Mouse (Mus musculus): ENCODE results near the gene Pycr1. TPM values are rescaled to one million over a fixed set of nuclear protein-coding genes. Genes with fewer than 3 reads are reported as not detected.
A peak's percentile ranks its signal among the peaks of the same experiment; 100 is the strongest.

The Pycr1 gene
- total and polyA plus RNA-seq, 3 experiments: 21.0 to 75.3 (median 32.3) TPM

GRCm38 (mm10) chr11:120617519-120618112 is 26.0 kb downstream of the Pycr1 start, which contains the start of gene Pcyt2:
Gene Pcyt2, minus strand, starts transcription at chr11:120617936.
- Histone ChIP-seq H3K27ac (ENCODE audit: insufficient read depth, low read depth) (peak within 1 kb of the TSS; percentile 59), H3K9me3 (replicated peaks; ENCODE audit: low read length) (no peaks in the 10 kb centered on the region), H3K79me2 (replicated peaks; ENCODE audit: control insufficient read depth, extremely low read depth, insufficient read depth, poor library complexity, severe bottlenecking) (peaks cover 22% of the 10 kb centered on the region), H3K36me3 (replicated peaks in 1 of 2; ENCODE audit: control insufficient read depth in 1 of 2, insufficient read depth in 1 of 2, low read length in 1 of 2) (peaks cover 62 to 80% of the 10 kb centered on the region in 2 experiments), H3K9ac (ENCODE audit: insufficient read depth, low read depth) (peak within 1 kb of the TSS; percentile 73), H3K4me3 (replicated peaks in 1 of 3; ENCODE audit: low read depth in 2 of 3, low read length in 2 of 3, poor library complexity in 1 of 3) (peak within 1 kb of the TSS; percentile 75 to 87 (median 79)), H3K4me2 (ENCODE audit: insufficient read depth, low read depth, poor library complexity, severe bottlenecking) (peak within 1 kb of the TSS; percentile 63), H3K27me3 (replicated peaks) (no peaks in the 10 kb centered on the region), H3K4me1 (ENCODE audit: control insufficient read depth in 1 of 2, insufficient read depth in 2 of 2) (peaks cover 8 to 36% of the 10 kb centered on the region in 2 experiments)
- DNase-seq (ENCODE audit: extremely low read depth): peak; percentile 96
- peak; percentile 49 for TF ChIP-seq ELF1 (IDR thresholded peaks at IDR 0.05; ENCODE audit: low read depth, low read length)
- peak; percentile 94 for TF ChIP-seq ZMIZ1 (IDR thresholded peaks at IDR 0.05; ENCODE audit: low read depth, low read length)
- TF ChIP-seq RAD21 (IDR thresholded peaks at IDR 0.05; ENCODE audit: low read depth, low read length): no peak
- no peak for TF ChIP-seq ZNF384 (IDR thresholded peaks at IDR 0.05; ENCODE audit: low read depth, low read length)
- no peak; the same call in 1 of the 2 replicates for TF ChIP-seq USF1 (IDR thresholded peaks at IDR 0.05; ENCODE audit: low read depth, low read length)
- peak; percentile 52; the same call in 1 of the 2 replicates for TF ChIP-seq TBP (conservative IDR thresholded peaks at IDR 0.05; ENCODE audit: low read depth, low read length)
- TF ChIP-seq POLR2A (IDR thresholded peaks at IDR 0.05; ENCODE audit: low read depth, low read length): peak; percentile 96
- TF ChIP-seq UBTF (IDR thresholded peaks at IDR 0.05; ENCODE audit: low read depth, low read length): peak; percentile 17; the same call in 1 of the 2 replicates
- no peak for TF ChIP-seq CTCF (conservative IDR thresholded peaks at IDR 0.05 in 1 of 2, IDR thresholded peaks at IDR 0.05 in 1 of 2; ENCODE audit: low read depth in 2 of 2, low read length in 2 of 2)
- TF ChIP-seq MAFK (IDR thresholded peaks at IDR 0.05; ENCODE audit: insufficient replicate concordance, low read length): no peak
- TF ChIP-seq ZC3H11A (IDR thresholded peaks at IDR 0.05; ENCODE audit: low read depth, low read length): no peak
- TF ChIP-seq MYC (IDR thresholded peaks at IDR 0.05; ENCODE audit: low read depth, low read length): 0 out of 2 replicates have a peak, but pooled peaks have one; percentile 52
- TF ChIP-seq IRF4 (IDR thresholded peaks at IDR 0.05; ENCODE audit: low read depth, low read length): peak; percentile 13; the same call in 1 of the 2 replicates
- TF ChIP-seq KAT2A (IDR thresholded peaks at IDR 0.05; ENCODE audit: insufficient replicate concordance, low read length): no peak
- TF ChIP-seq JUND (conservative IDR thresholded peaks at IDR 0.05; ENCODE audit: low read depth, low read length): no peak
- peak; percentile 95 for TF ChIP-seq NELFE (IDR thresholded peaks at IDR 0.05; ENCODE audit: low read depth, low read length)
- TF ChIP-seq MEF2A (IDR thresholded peaks at IDR 0.05; ENCODE audit: borderline replicate concordance, low read depth, low read length): peak; percentile 57
- TF ChIP-seq CHD1 (IDR thresholded peaks at IDR 0.05; ENCODE audit: low read depth, low read length): no peak
- TF ChIP-seq CHD2 (IDR thresholded peaks at IDR 0.05; ENCODE audit: low read length): peak; percentile 79
- TF ChIP-seq MXI1 (IDR thresholded peaks at IDR 0.05; ENCODE audit: low read depth, low read length): peak; percentile 87
- TF ChIP-seq ETS1 (conservative IDR thresholded peaks at IDR 0.05; ENCODE audit: low read depth, low read length): no peak
- peak; percentile 92 for TF ChIP-seq SIN3A (IDR thresholded peaks at IDR 0.05; ENCODE audit: low read length)
- TF ChIP-seq USF2 (conservative IDR thresholded peaks at IDR 0.05; ENCODE audit: low read depth, low read length): no peak
- TF ChIP-seq BHLHE40 (IDR thresholded peaks at IDR 0.05; ENCODE audit: low read depth, low read length): peak; percentile 92
- TF ChIP-seq GABPA (IDR thresholded peaks at IDR 0.05; ENCODE audit: insufficient replicate concordance, low read depth, low read length): no peak
- TF ChIP-seq ZKSCAN1 (IDR thresholded peaks at IDR 0.05; ENCODE audit: borderline replicate concordance, low read depth, low read length): no peak
- peak; percentile 78 for TF ChIP-seq MAZ (IDR thresholded peaks at IDR 0.05; ENCODE audit: low read depth, low read length)
- peak; percentile 66 for TF ChIP-seq HCFC1 (IDR thresholded peaks at IDR 0.05; ENCODE audit: low read depth, low read length)
- peak; percentile 90 for TF ChIP-seq NRF1 (IDR thresholded peaks at IDR 0.05; ENCODE audit: low read depth, low read length)
- TF ChIP-seq EP300 (IDR thresholded peaks at IDR 0.05; ENCODE audit: low read length): no peak
- TF ChIP-seq TCF12 (IDR thresholded peaks at IDR 0.05; ENCODE audit: low read depth, low read length): peak; percentile 73
- no peak for TF ChIP-seq PAX5 (IDR thresholded peaks at IDR 0.05; ENCODE audit: low read length)
- TF ChIP-seq MAX (IDR thresholded peaks at IDR 0.05; ENCODE audit: low read length): peak; percentile 86
- no peak; the same call in 1 of the 2 replicates for TF ChIP-seq E2F4 (IDR thresholded peaks at IDR 0.05; ENCODE audit: insufficient replicate concordance, low read depth, low read length)
- no peak; the same call in 1 of the 2 replicates for TF ChIP-seq RCOR1 (conservative IDR thresholded peaks at IDR 0.05; ENCODE audit: low read depth, low read length)
- no peak for TF ChIP-seq JUN (IDR thresholded peaks at IDR 0.05; ENCODE audit: insufficient read depth, low read depth, low read length)
- TF ChIP-seq POLR2AphosphoS2 (IDR thresholded peaks at IDR 0.05; ENCODE audit: low read depth, low read length): peak; percentile 99
- TF ChIP-seq SMC3 (IDR thresholded peaks at IDR 0.05; ENCODE audit: low read depth, low read length): no peak
- dilution Hi-C loops (cut with MboI; ENCODE audit: extremely low pct_ligation_motif_present, extremely low pct_unique_long_range_greater_than_20kb, low sequenced_read_pairs): no loop called here
- in situ Hi-C loops (cut with MboI; ENCODE audit: low pct_ligation_motif_present, low pct_unique_long_range_greater_than_20kb, low sequenced_read_pairs): no loop called here
